Comparison of ENCODE assay signal across 13 mouse cellular contexts in the genomic region with DNA sequence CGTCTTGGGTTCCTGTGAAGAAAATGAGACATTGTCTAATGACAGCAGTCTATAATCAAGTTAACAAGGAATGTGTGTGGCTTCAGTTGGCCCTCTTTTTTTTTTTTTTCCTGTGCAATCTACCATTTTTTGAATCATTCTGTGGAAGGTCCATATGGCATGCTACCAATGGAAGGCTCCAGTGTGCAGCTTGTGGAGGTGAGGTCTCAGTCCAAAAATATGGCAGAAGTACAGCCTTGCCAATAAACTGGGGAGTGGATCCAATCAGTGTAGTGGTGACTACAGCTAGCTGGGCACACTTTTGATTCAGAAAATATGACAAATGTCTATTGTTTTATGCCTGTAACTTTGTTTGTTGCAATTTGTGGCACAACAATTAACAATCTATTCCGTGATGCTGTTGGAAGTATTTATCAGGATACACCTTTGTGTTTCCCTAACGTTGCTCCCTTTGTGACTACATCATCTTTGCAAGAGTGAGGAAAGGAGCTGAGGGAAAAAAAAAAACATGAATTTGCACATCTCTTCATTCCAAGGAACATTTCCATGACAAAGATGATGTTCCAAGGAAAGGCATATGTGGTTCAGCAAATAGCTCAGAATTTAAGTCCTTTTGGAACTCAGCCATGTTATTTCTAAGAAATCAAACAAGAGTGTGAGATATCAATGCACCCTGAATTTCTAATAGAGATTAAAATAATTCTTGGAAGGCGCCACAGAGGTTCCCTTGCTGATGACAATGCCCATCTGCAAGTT.
DNase-seq lines count a peak whose midpoint lies in the region.
"Had no signal": no experiment of that assay in that cellular context is flagged by ENCODE, and none has a peak within 500 bp of the region (broad histone marks: within the 10 kb centered on the region; RNA-seq: fewer than 3 reads in every experiment).

No protein-coding gene starts in this region.

- DNase-seq in layer of hippocampus, adult 9-10 months (ENCODE audit: low spot score): peak; percentile 1
- no peak for DNase-seq in layer of hippocampus, adult 11-12 months (ENCODE audit: low spot score)
- peak; percentile 21 for DNase-seq in cerebellum, adult 11-12 months
- peak; percentile 59 to 72 for DNase-seq in cerebellum, postnatal 25 days
- no peak for DNase-seq in heart, postnatal 25 days (ENCODE audit: low spot score)
- DNase-seq in kidney, postnatal 10 days: no peak
- no peak for DNase-seq in frontal cortex, postnatal 10 days (ENCODE audit: low spot score in 2 of 2)
- DNase-seq: heart, adult 11 months; kidney, adult 8-10 months; liver; liver, postnatal 0 days; lung, postnatal 14 days; thymus, postnatal 4 days had no signal

- intact Hi-C loops in heart, postnatal 25 days (cut with DNase I): no loop called here

Comparison
In these comparisons a context has a peak if more than half of its experiments do, and no peak if none do; other contexts are left out.
1. DNase-seq: peak in layer of hippocampus, adult 9-10 months (single experiment), cerebellum, adult 11-12 months (single experiment) and cerebellum, postnatal 25 days (2 of 2); none in layer of hippocampus, adult 11-12 months (single experiment), heart, postnatal 25 days (single experiment), kidney, postnatal 10 days (single experiment) and frontal cortex, postnatal 10 days (0 of 2).